ENCODE assay signal across 14 mouse cellular contexts in the genomic region with DNA sequence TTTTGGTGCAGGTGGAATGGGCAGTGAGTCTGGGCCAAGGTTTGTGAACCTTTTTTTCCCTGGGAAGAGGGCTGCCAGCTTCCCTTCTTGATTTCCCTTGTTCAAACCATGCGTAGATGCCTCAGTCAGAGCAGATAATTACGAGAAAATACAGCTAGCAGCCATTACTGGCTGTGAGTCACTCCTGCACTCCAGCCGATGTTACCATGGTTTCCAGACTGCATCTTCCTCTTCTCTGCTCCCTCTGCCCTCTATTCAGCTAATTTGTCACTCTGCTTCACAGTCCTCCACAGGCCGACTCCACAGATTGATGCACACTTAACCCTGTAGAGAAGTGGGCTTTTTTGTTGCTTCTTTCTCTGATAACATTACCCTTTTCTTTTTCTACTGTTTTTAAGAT. TPM values are rescaled to one million over a fixed set of nuclear protein-coding genes. Genes with fewer than 3 reads are reported as not detected.
A peak's percentile ranks its signal among the peaks of the same experiment; 100 is the strongest.
DNase-seq lines count a peak whose midpoint lies in the region; ATAC-seq and TF ChIP-seq lines count a peak whose summit lies in the region.
"Had no signal": no experiment of that assay in that cellular context is flagged by ENCODE, and none has a peak within 500 bp of the region (broad histone marks: within the 10 kb centered on the region; RNA-seq: fewer than 3 reads in every experiment).

No protein-coding gene starts in this region.

- DNase-seq in 3T3-L1 (ENCODE audit: low read depth, low spot score) (peak; percentile 26), MN1 (ENCODE audit: low spot score) (peak; percentile 39)
- DNase-seq in hindbrain, embryonic 11.5 days (ENCODE audit: low spot score), result peak; percentile 5
- DNase-seq in left cerebral cortex, postnatal 14 days (ENCODE audit: low spot score in 2 of 2), result peak; percentile 15 to 32
- no peak for DNase-seq in liver, postnatal 0 days
- no peak for DNase-seq in lung, postnatal 4 days
- DNase-seq: adrenal gland, postnatal 10 days; cerebellum, adult 9-11 months; lung, adult 18-20 months; thymus, postnatal 4 days had no signal

- no peak overlapping the region for H3K4me3 ChIP-seq in hindbrain, embryonic 11.5 days (ENCODE audit: low read depth, low read length)
- H3K4me3 ChIP-seq in liver, postnatal 0 days (ENCODE audit: low read depth, low read length), result no peak overlapping the region
- H3K4me3 ChIP-seq: myocyte had no signal

- peak overlapping the region; percentile 24; the same call in 1 of the 2 replicates for H3K27ac ChIP-seq in hindbrain, embryonic 11.5 days (ENCODE audit: low read depth, low read length)
- H3K27ac ChIP-seq in liver, postnatal 0 days (ENCODE audit: low read depth), result no peak overlapping the region

- no peaks in the 10 kb centered on the region for H3K9me3 ChIP-seq in hindbrain, embryonic 11.5 days (ENCODE audit: control insufficient read depth, low read length)
- H3K9me3 ChIP-seq in liver, postnatal 0 days (ENCODE audit: low read length), result no peaks in the 10 kb centered on the region

- no peak overlapping the region for H3K9ac ChIP-seq in hindbrain, embryonic 11.5 days (ENCODE audit: low read depth, low read length)
- H3K9ac ChIP-seq in liver, postnatal 0 days (replicated peaks), result no peak overlapping the region

- no peak overlapping the region for H3K4me2 ChIP-seq in hindbrain, embryonic 11.5 days (replicated peaks; ENCODE audit: low read depth, low read length)
- no peak overlapping the region for H3K4me2 ChIP-seq in liver, postnatal 0 days (ENCODE audit: low read depth, low read length)

- intact Hi-C loops in left cerebral cortex, postnatal 14 days (cut with DNase I), result loop anchor here (5.0 kb wide), 1 partner anchor 38 kb away; no protein-coding TSS in a partner anchor

- no peaks in the 10 kb centered on the region for H3K36me3 ChIP-seq in hindbrain, embryonic 11.5 days (ENCODE audit: control insufficient read depth, insufficient read depth, low read length)
- H3K36me3 ChIP-seq in liver, postnatal 0 days (replicated peaks; ENCODE audit: insufficient read depth, low read length), result no peaks in the 10 kb centered on the region

- H3K4me1 ChIP-seq in hindbrain, embryonic 11.5 days (replicated peaks; ENCODE audit: control insufficient read depth, insufficient read depth, low read length), result no peaks in the 10 kb centered on the region
- H3K4me1 ChIP-seq in liver, postnatal 0 days (ENCODE audit: insufficient read depth), result no peaks in the 10 kb centered on the region; the same call in 1 of the 2 replicates

- no peak for TF ChIP-seq EP300 in liver, postnatal 0 days (IDR thresholded peaks at IDR 0.05; ENCODE audit: low read depth)

- WGBS in hindbrain, embryonic 11.5 days, result 38% methylated on average over 4 of the region's 4 CpGs
- WGBS in liver, postnatal 0 days (ENCODE audit: insufficient replicate concordance), result 36% methylated on average over 4 of the region's 4 CpGs

- no peak for TF ChIP-seq CTCF in liver, postnatal 0 days (IDR thresholded peaks at IDR 0.05; ENCODE audit: low read depth)

- no peak for ATAC-seq in hindbrain, embryonic 11.5 days (ENCODE audit: low FRiP score)
- no peak for ATAC-seq in megakaryocyte progenitor cell, adult 5-6 weeks (replicated peaks; ENCODE audit: poor library complexity)
- no peak for ATAC-seq in CD4-positive, CD25-positive, alpha-beta regulatory T cell, adult 4 months
- no peak for ATAC-seq in liver, postnatal 0 days
- ATAC-seq: inflammation-experienced regulatory T-cells, adult 6 months had no signal

- H3K27me3 ChIP-seq in hindbrain, embryonic 11.5 days (ENCODE audit: control insufficient read depth, insufficient read depth, low read length), result no peaks in the 10 kb centered on the region
- no peaks in the 10 kb centered on the region; the same call in 1 of the 2 replicates for H3K27me3 ChIP-seq in liver, postnatal 0 days (ENCODE audit: insufficient read depth, low read length)

RNA-seq across cellular contexts. Expression of gene Pin4, which starts 3.6 kb away (rescaled TPM):
- polyA plus RNA-seq in hindbrain, embryonic 11.5 days (2014; fragmentation: Nextera tagmentation; extraction: Ambion mirVana), result 70.7 and 81.7 TPM in 2 replicates
- 10 to 100 TPM; 15.2 to 22.2 TPM for total RNA-seq in left cerebral cortex, postnatal 14 days (2021)
- 54.6 and 65.3 TPM in 2 replicates for total RNA-seq in megakaryocyte progenitor cell, adult 5-6 weeks (2015)
- total RNA-seq in megakaryocyte progenitor cell, adult 5-6 weeks (2017), result 102 and 124 TPM in 2 replicates
- 10 to 100 TPM; 17.9 to 60.8 TPM for polyA plus RNA-seq in CD4-positive, CD25-positive, alpha-beta regulatory T cell, adult 4 months (2017; shearing (Covaris generic))
- 37.4 and 40.5 TPM in 2 replicates for polyA plus RNA-seq in liver, postnatal 0 days (2015; fragmentation: Nextera tagmentation; extraction: Ambion mirVana)

RNA-seq across cellular contexts. Expression of gene Ercc6l, which starts 41.2 kb away (rescaled TPM):
- polyA plus RNA-seq in hindbrain, embryonic 11.5 days (2014; fragmentation: Nextera tagmentation; extraction: Ambion mirVana), result 16.1 and 18.8 TPM in 2 replicates
- total RNA-seq in left cerebral cortex, postnatal 14 days (2021), result under 1 TPM; 0.06 to 0.15 TPM
- total RNA-seq in megakaryocyte progenitor cell, adult 5-6 weeks (2015), result 22.3 and 29.5 TPM in 2 replicates
- total RNA-seq in megakaryocyte progenitor cell, adult 5-6 weeks (2017), result 28.6 and 32.1 TPM in 2 replicates
- polyA plus RNA-seq in CD4-positive, CD25-positive, alpha-beta regulatory T cell, adult 4 months (2017; shearing (Covaris generic)), result 1 to 10 TPM; 1.4 to 3.7 TPM
- polyA plus RNA-seq in liver, postnatal 0 days (2015; fragmentation: Nextera tagmentation; extraction: Ambion mirVana), result 2.5 and 3.2 TPM in 2 replicates

RNA-seq across cellular contexts. Expression of gene Rtl5, which starts 44.6 kb away (rescaled TPM):
- 3.7 and 4.0 TPM in 2 replicates for polyA plus RNA-seq in hindbrain, embryonic 11.5 days (2014; fragmentation: Nextera tagmentation; extraction: Ambion mirVana)
- 10 to 100 TPM; 12.3 to 14.3 TPM for total RNA-seq in left cerebral cortex, postnatal 14 days (2021)
- 0.59 and 0.76 TPM in 2 replicates for total RNA-seq in megakaryocyte progenitor cell, adult 5-6 weeks (2015)
- 1.2 and 2.1 TPM in 2 replicates for total RNA-seq in megakaryocyte progenitor cell, adult 5-6 weeks (2017)
- polyA plus RNA-seq in CD4-positive, CD25-positive, alpha-beta regulatory T cell, adult 4 months (2017; shearing (Covaris generic)), result 1 to 10 TPM in 1 of 2 experiments, under 1 TPM in 1; 0.50 to 2.3 TPM
- 0.22 and 0.32 TPM in 2 replicates for polyA plus RNA-seq in liver, postnatal 0 days (2015; fragmentation: Nextera tagmentation; extraction: Ambion mirVana)

Comparison
In these comparisons a context has a peak if more than half of its experiments do, and no peak if none do; other contexts are left out.
1. DNase-seq: peak in 3T3-L1 (single experiment), MN1 (single experiment), hindbrain, embryonic 11.5 days (single experiment) and left cerebral cortex, postnatal 14 days (2 of 2); none in liver, postnatal 0 days (single experiment) and lung, postnatal 4 days (0 of 2).